Mouse (Mus musculus) megakaryocyte, adult 5-6 weeks (primary cell): ENCODE data around the gene Acad12. TPM values are rescaled to one million over a fixed set of nuclear protein-coding genes. Genes with fewer than 3 reads are reported as not detected.
A peak's percentile ranks its signal among the peaks of the same experiment; 100 is the strongest.

Experiments
- ATAC-seq: 2 replicates; pipeline ENCODE4 v1.8.0; 2016; ENCODE audit warnings: mild to moderate bottlenecking, inconsistent platforms; ENCODE audit not compliant: poor library complexity, severe bottlenecking
- total RNA-seq, 2 experiments: library from RNA; stranded (forward) in 1 of 2; stranded (reverse) in 1 of 2; fragments of 153-499, 151-499 nt in 1 of 2; fragments of 221-1000, 200-1000 nt in 1 of 2; gene quantifications; 2 replicates each; pipeline versions ENCODE4 v1.2.3 to v1.2.4; 2015 to 2017

Gene Acad12
- total RNA-seq, 2 experiments from 2014 or later, result 1.1 to 2.1 TPM

DNA sequence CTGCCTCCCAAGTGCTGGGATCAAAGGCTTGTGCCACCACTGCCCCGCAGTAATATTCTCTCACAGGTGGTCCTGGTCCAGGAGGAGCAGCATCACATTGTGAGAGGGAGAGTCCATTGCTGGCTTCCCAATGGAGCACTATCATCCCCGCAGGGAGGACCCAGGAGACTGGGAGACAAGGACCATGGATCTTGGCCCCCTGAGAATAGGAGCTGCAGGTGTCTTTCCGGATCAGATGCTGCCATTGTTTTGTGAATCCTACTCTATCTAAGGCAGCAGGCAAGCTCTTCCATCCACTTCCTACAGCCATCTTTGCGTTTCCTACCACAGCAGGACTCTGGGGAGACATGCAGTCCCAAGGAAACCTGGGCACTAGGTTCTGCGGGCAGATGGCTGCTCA, 33.0 kb downstream of the Acad12 start:
- no peak for ATAC-seq

DNA sequence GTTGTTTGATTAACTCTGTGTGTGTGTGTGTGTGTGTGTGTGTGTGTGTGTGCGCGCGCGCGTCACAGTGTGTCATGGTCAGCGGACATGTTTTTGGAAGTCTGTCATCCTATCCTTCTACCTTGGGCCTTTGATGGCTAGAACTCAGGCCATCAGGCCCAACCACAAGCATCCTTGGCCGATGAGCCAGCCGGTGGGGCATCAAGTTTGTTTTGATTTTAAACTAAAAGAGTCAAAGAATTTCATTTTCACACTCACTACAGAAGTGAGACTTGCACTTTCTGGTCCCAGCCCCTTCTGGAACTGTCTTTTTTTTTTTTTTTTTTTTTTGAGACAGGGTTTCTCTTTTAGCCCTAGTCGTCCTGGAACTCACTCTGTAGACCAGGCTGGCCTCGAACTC, 33.7 kb downstream of the Acad12 start:
- ATAC-seq, result no peak

DNA sequence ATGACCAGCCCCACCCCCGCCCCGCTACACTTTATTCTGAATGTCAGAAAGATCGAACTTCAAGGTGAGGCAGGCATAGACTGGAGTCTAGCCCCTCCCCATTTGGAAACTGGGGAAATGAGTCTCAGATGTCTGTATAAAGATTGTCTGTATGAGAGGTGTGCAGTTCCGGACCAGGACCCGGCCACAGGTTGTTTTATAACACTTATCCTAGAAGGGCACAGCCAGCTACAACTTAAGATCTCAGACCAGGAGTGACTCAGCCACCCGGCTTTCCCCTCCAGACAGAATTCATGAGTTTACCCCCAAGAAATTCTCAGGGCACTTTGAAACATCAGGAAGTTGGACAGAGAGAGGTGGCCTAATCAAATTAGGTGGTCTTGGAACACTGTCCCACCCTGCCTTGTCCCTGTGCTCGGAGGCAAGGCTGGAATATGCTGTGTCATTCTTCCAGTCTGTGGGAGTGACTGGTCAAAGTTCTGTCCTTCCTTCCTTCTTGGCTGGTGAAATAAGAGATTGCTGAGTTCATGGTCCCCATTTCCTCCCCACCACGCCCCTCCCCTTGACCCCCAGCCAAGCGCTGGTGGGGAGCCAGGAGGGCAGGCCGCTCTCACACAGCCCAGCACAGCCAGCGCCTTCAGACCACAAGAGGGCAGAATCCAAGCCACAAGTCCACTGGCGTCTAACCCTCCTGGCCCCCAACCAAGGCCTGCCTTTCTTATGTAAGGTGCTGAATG, 34.8 kb downstream of the Acad12 start:
- peak; percentile 95 for ATAC-seq

DNA sequence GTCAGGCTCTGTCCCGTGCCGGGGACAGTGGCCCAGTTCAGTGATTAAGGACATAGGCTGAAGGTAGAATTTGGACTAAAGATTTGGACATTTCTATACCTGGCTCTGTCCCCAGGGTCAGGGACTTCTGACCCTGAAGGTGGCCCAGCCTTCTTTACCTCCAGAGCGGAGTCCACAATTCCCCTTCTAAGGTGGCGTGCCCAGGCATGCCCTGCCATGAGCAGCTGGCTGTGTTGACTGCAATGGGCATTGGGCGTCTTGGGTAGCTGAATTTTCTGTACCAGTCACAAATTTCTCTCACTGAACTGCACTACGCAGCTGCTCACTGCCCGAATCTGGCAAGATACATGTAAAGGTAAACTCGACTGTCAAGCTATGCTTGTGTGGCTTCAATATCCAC, 36.8 kb downstream of the Acad12 start:
- no peak for ATAC-seq

DNA sequence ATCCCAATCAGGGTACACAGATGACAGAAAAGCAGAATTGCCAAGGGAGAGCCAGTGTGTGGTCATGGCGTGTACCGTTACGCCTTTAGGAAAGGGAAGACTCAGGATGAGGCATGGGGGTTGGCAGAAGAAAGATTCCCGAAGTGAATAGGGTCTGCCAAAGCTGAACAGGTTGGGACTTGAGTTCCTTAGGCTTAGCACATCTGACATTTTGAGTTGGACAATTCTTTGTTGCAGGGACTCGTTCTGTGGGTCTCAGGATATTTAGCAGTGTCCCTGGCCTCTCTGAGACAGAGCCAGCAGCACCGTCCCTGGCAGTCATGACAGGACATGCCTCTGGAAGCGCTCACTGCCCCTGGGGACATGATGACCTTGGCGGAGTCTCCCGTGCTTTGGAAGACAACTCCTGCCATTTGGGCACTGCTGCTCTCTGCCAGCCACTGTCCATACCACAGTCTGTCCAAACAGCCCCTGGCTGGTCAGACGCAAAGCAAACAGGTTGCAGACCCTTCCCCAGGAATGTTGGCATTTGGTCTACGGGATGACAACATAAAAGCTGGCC, 41.7 kb downstream of the Acad12 start:
- ATAC-seq, result no peak

DNA sequence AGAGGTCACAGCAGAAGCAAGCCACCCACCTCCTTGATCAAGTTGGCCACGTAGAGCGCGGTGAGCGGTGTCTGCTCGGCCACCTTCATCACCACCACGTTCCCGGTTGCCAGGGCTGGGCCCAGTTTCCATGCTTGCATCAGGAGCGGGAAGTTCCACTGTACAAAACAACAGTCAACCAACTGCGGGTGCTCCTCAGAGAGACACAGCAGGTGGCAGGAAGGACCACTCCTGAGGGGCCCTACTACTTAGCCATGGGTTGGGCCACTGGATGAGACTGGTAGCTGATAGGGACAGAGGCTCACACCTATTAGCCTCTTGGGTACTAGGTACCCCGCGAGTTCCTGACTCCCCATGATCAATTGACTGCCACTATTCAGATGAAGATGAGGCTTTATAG, 42.9 kb downstream of the Acad12 start:
- ATAC-seq, result no peak

DNA sequence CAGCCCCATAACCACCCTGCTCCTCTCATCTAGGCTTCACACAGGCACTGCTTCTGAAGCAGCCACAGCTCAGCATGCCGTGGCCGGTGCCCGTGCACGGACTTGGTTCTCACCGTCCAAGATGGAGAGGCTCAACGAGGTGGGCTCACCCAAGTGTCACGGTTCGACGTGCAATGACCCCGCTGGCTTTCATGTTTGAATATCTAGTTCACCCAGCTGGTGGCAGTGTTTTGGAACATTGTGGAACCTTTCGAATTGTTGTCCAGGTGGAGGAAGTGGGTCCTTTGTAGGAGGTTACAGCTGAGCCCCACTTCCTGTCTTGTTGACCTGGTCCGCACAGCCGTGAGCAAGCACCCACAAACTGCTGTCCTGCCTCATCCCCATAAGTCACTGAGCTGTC, 44.6 kb downstream of the Acad12 start:
- no peak for ATAC-seq

DNA sequence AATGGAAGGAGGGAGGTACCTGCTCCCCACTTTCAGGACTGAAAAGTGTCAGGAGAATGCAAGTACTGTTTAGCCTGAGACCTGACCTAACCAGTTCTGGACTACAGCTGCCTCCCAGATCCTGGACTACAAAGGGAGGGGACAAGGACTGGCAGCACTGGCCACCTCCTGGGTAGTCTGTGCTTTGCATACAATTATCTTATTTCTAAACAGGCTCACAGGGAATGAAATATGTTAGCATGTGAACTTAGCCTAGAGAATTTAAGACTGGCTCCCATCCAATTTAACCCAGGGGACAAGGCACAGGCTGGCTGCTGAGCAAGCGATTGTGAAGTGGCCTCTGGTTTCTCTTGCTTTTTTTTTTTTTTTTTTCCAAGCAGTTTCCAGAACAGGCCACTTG, 48.0 kb downstream of the Acad12 start:
- no peak for ATAC-seq

DNA sequence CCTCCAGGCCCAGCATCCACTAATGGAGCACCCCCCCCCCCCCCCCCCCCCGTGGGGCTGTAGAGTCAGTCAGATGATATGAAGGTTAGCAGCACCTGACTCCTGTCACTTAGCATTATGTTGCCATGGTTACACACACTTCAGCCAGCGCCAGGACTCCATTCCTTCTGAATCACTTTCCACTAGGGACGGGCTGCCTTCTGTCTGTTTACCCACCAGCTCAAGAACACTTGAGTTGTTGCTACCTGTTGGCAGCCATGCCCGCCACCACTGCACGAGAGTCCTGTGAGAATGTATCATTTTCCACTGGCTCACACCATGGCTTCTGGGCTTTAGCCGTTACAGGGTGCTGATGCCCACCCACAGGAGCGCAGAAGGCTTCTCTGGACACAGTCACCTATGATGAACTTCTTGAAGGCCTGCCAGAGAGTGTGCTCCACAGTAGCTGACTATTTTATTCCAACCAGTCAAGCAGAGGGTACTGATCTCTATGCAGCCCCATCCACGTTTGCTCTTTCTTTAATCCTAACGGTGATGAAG, 48.8 kb downstream of the Acad12 start:
- ATAC-seq, result no peak

DNA sequence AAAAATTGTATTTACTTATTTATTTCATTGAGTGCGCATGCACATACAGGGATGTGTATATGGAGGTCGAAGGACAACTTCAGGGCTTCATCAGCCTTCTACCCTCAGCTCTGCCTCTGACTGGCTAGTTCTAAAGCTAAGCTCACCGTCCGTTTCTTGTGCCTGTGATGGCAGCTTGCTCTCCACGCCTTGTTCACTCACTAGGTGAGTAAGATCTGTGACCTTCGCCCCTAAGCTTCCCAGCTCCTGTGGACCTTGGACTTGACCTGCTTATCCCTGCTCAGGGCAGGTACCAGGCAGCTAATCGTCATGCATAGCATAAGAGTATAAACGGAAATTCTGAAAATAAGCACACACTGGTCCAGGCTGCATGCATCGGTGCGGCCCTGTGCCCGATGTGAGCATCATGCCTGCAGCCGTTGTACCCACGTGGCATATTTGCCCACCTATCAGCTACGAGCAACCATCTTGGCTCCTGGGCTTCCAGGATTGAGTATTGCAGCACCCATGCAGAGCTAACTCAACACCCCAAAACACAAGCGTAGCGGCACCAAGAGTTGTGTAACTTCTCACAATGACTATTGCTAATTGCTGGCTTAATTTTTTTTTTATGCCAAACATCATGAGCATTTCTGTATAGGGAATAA, 52.6 kb downstream of the Acad12 start:
- no peak for ATAC-seq

DNA sequence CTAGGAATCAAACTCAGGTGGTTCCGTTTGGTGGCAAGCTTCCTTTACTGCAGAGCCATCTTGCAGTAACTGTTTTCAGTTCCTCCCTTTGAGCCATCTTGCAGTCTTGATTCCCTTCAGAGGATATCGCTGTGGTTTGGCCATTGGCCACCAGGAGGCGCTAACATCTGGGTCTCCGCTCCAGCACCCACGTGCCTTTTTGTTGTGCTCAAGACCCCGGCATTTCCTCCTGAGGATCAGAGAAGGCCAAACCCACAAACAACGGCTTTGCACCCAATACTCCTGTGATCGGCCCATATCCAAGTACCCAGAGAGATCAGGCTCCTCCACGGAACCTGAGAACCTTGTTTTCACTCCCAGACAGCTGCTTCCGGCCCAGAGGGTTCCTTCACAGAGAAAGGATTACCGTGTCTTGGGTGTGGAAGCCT, 54.3 kb downstream of the Acad12 start:
- ATAC-seq, result peak; percentile 95

DNA sequence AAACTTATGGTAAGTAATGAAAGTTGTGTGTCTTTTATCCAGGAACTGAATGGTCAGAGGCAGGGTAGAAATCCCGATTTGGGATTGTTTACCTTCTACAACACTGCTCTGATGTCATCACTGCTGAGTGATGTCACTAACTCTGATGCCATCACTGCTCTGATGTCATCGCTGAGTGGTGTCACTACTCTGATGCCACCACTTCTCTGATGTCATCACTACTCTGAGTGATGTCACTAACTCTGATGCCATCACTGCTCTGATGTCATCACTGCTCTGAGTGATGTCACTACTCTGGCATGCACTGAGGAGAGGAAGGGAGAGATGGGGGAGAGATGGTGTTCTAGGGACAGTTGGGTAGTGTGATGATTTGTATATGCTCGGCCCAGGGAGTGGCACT, 56.3 kb downstream of the Acad12 start:
- ATAC-seq, result no peak

DNA sequence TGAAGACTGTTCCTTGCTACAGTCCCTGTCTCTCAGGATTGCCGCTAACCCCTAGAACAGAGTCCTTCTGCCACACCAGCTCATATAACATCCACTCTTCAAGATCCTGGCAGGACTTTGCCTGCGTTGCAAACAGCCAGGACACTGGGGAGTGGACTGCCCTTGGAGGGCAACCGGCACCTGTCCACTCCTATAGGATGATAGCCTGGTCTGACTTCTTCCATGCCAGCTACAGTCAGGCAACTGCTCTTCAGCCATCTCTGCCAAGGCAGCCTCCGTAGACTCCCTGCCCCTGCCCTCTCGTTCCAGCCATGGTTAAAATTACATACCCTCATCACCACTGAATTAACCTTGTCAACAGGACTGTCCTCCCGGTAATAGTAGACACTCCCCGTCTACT, 69.5 kb downstream of the Acad12 start:
- no peak for ATAC-seq

DNA sequence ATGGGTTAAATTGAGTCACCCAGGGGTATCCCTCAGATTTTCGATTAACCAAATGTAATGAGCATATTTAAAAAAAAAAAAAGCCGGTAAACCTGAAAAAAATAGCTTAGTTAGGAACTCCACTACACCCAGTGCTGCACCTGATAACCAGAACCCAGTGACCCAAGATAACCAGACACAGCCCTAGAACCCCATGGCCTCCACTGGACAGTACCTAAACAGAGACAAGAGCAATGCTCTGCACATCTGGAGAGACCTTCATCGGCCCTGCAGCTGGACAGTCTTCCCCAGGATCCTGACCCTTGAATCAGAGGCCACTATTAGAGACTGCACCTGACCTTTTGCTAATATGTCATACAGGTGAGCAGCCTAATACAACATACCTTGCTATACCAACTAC, 71.7 kb downstream of the Acad12 start:
- no peak for ATAC-seq

Other genes with a start within 250 kb of the Acad12 start
- gene Trafd1, start 233.3 kb downstream of the Acad12 start, total RNA-seq (2015), result 77.9 and 78.1 TPM in 2 replicates
- gene Trafd1, start 233.3 kb downstream of the Acad12 start, total RNA-seq (2017), result 92.5 and 94.1 TPM in 2 replicates
- gene Naa25, start 221.0 kb downstream of the Acad12 start, total RNA-seq (2015), result 13.3 and 17.9 TPM in 2 replicates
- 25.6 and 32.2 TPM in 2 replicates for gene Naa25, start 221.0 kb downstream of the Acad12 start, total RNA-seq (2017)
- gene Tmem116, start 167.0 kb downstream of the Acad12 start, total RNA-seq (2015), result not detected in 2 replicates
- not detected in 2 replicates for gene Tmem116, start 167.0 kb downstream of the Acad12 start, total RNA-seq (2017)
- 266 and 273 TPM in 2 replicates for gene Erp29, start 166.4 kb downstream of the Acad12 start, total RNA-seq (2015)
- 936 and 1,238 TPM in 2 replicates for gene Erp29, start 166.4 kb downstream of the Acad12 start, total RNA-seq (2017)
- gene Adam1b, start 115.5 kb downstream of the Acad12 start, total RNA-seq (2015), result not detected in 2 replicates
- 0.24 TPM in 1 of 2 replicates, not detected in the other for gene Adam1b, start 115.5 kb downstream of the Acad12 start, total RNA-seq (2017)
- gene Adam1a, start 73.5 kb downstream of the Acad12 start, total RNA-seq (2015), result 2.1 and 3.1 TPM in 2 replicates
- gene Adam1a, start 73.5 kb downstream of the Acad12 start, total RNA-seq (2017), result 2.2 and 3.1 TPM in 2 replicates
- gene Gm42878, start 73.5 kb downstream of the Acad12 start, total RNA-seq (2015), result not detected in 2 replicates
- not detected in 2 replicates for gene Gm42878, start 73.5 kb downstream of the Acad12 start, total RNA-seq (2017)
- 105 and 106 TPM in 2 replicates for gene Mapkapk5, start 73.0 kb downstream of the Acad12 start, total RNA-seq (2015)
- 99.1 and 108 TPM in 2 replicates for gene Mapkapk5, start 73.0 kb downstream of the Acad12 start, total RNA-seq (2017)
- gene Aldh2, start 25.1 kb downstream of the Acad12 start, total RNA-seq (2015), result 137 and 142 TPM in 2 replicates
- gene Aldh2, start 25.1 kb downstream of the Acad12 start, total RNA-seq (2017), result 505 and 509 TPM in 2 replicates
- gene Acad10, start 41.6 kb upstream of the Acad12 start, total RNA-seq (2015), result 0.46 and 0.60 TPM in 2 replicates
- gene Acad10, start 41.6 kb upstream of the Acad12 start, total RNA-seq (2017), result 0.69 and 1.4 TPM in 2 replicates
- gene Brap, start 41.6 kb upstream of the Acad12 start, total RNA-seq (2015), result 22.7 and 25.6 TPM in 2 replicates
- 53.5 and 71.5 TPM in 2 replicates for gene Brap, start 41.6 kb upstream of the Acad12 start, total RNA-seq (2017)
- 46.3 and 50.9 TPM in 2 replicates for gene Atxn2, start 92.4 kb upstream of the Acad12 start, total RNA-seq (2015)
- 33.2 and 46.3 TPM in 2 replicates for gene Atxn2, start 92.4 kb upstream of the Acad12 start, total RNA-seq (2017)
- gene Sh2b3, start 218.7 kb upstream of the Acad12 start, total RNA-seq (2015), result 82.9 and 83.8 TPM in 2 replicates
- gene Sh2b3, start 218.7 kb upstream of the Acad12 start, total RNA-seq (2017), result 46.3 and 55.6 TPM in 2 replicates
- 0.78 and 1.2 TPM in 2 replicates for gene Pheta1, start 230.0 kb upstream of the Acad12 start, total RNA-seq (2015)
- 0.69 and 1.8 TPM in 2 replicates for gene Pheta1, start 230.0 kb upstream of the Acad12 start, total RNA-seq (2017)